Mouse (Mus musculus): ENCODE data around the gene Olfml3. TPM values are rescaled to one million over a fixed set of nuclear protein-coding genes. Genes with fewer than 3 reads are reported as not detected.
A peak's percentile ranks its signal among the peaks of the same experiment; 100 is the strongest.

Olfml3 gene
- polyA plus RNA-seq, 2 experiments = 52.0 to 82.5 TPM

DNA sequence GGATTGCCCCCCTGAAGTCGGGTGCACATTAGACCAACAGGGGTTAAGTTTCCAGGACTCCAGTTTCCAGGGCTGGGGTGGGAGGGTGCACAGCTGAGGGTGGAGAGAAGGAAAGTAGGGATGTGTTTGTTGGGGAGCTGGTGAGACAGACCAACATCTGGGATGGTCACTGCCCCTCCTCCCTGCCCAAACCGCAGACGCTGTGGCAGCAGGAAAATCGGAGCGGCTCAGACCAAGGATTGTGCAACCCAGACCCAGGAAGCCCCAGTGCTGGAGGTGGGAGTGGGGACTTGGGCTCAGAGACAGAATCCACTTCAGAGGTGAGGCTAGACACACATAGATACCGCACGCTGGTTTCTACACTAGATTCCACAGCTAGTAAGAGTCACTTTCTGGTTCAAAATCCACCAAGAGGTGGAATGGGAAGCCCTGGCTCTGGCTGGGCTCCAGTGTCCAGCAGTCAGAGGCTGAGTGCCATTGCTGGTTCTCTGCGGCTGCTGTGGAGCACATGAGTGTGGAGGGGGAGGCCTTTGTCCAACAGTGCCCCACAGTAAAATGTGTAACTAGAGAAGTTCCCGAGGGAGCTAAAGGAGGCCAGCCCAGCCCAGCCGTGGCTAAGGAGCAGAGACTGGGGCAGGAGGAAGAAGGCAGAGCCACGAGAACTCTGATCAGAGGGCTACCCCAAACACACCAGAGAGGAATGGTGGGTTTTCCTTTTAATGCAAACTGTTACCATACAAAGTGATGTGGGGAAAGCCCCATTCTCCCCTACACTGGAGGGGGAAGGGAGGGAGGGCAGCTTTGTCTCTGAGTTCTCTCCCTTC is 2.9 kb downstream of the Olfml3 start:
- peak overlapping the region; percentile 44 for H3K9ac ChIP-seq (ENCODE audit: low read depth, low read length, severe bottlenecking)
- H3K27ac ChIP-seq (replicated peaks; ENCODE audit: low read depth, low read length) = peak overlapping the region; percentile 94
- H3K36me3 ChIP-seq (ENCODE audit: control insufficient read depth, insufficient read depth, low read length) = peaks cover 7% of the 10 kb centered on the region; the same call in 1 of the 2 replicates
- WGBS = 8% methylated on average over 11 of the region's 11 CpGs
- ATAC-seq (ENCODE audit: low FRiP score, low read depth) (peak; percentile 20; the same call in 1 of the 2 replicates), DNase-seq (ENCODE audit: low spot score) (peak; percentile 65)
- peak overlapping the region; percentile 49 for H3K4me3 ChIP-seq (replicated peaks; ENCODE audit: low read length)
- H3K4me1 ChIP-seq (ENCODE audit: control insufficient read depth, insufficient read depth, low read length) = peaks cover 54% of the 10 kb centered on the region
- H3K9me3 ChIP-seq (ENCODE audit: control insufficient read depth, low read length) = no peaks in the 10 kb centered on the region
- H3K27me3 ChIP-seq (ENCODE audit: control insufficient read depth, insufficient read depth, low read length) = no peaks in the 10 kb centered on the region
- peak overlapping the region; percentile 74 for H3K4me2 ChIP-seq (replicated peaks; ENCODE audit: low read depth, low read length, severe bottlenecking)
- TF ChIP-seq POLR2A (IDR thresholded peaks at IDR 0.05; ENCODE audit: borderline replicate concordance, extremely low read depth, insufficient read depth, insufficient read length) = no peak

DNA sequence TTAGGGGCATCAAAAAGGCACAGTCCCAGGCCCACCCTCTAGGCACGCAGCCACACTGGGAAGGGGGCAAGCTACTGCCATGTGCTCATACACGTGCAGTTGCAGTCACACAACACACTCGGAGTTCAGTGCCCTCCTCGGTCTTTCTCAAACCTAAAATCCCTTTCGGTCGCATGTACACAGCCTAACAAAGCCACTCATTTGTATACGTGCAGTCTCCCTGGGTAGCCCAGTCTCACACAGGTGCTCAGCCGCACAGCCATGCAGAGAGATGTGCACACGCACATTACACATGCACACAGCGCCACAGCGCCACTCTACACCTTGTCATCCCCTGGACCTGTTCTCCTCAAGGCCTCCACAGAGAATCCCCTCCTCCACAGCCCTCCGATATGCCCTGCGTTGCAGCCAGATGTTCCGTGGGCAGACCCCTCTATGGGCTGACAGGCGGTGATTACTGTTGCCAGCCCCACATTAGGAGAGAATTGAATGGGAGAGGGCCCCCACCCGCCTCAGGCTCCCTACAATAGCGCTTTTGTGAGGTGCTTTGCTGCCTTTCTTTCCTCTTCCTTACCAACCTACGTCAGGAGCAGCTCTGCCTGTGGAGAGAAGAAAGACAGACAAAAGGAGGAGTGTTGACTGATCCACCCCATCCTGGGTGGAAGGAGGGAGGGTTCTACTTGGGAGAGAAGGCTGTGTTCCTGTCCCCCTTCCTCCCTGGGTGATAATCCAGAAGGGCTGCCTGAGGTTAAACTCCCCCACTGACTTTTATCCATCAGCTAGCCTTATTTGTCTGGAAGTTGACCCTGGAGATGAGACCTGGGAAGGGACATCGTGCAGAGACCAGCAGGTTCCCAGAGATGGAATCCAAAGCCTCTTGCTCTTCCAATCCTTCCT is 3.8 kb downstream of the Olfml3 start:
- Histone ChIP-seq H3K4me3 (replicated peaks; ENCODE audit: low read length) (peak overlapping the region; percentile 49), H3K36me3 (ENCODE audit: control insufficient read depth, insufficient read depth, low read length) (peaks cover 7% of the 10 kb centered on the region; the same call in 1 of the 2 replicates), H3K4me2 (replicated peaks; ENCODE audit: low read depth, low read length, severe bottlenecking) (peak overlapping the region; percentile 74), H3K9ac (ENCODE audit: low read depth, low read length, severe bottlenecking) (peak overlapping the region; percentile 44), H3K9me3 (ENCODE audit: control insufficient read depth, low read length) (no peaks in the 10 kb centered on the region), H3K27ac (replicated peaks; ENCODE audit: low read depth, low read length) (peak overlapping the region; percentile 94), H3K4me1 (ENCODE audit: control insufficient read depth, insufficient read depth, low read length) (peaks cover 52% of the 10 kb centered on the region), H3K27me3 (ENCODE audit: control insufficient read depth, insufficient read depth, low read length) (no peaks in the 10 kb centered on the region)
- TF ChIP-seq POLR2A (IDR thresholded peaks at IDR 0.05; ENCODE audit: borderline replicate concordance, extremely low read depth, insufficient read depth, insufficient read length) = no peak
- peak; percentile 32 for DNase-seq (ENCODE audit: low spot score)
- WGBS = 26% methylated on average over 19 of the region's 19 CpGs
- no peak for ATAC-seq (ENCODE audit: low FRiP score, low read depth)

DNA sequence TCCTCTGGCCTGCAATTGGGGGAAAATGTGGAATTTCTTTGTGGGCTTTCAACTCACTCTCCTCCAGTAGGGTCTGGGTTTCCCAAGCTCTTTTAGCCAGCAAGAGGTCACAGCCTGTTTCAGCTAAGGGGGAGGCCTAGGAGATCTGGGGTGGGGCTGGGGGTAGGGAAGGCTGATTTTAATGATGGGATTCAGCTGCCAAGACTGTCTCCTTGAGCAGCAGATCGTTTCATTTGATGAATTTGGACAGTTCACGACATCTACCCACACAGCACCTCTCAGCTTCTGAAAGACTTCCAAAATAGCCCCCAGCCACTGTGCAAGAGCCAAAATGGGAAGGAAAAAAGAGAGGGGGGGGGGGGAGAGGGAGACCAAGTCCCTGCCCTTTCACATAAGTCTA is 4.6 kb downstream of the Olfml3 start:
- H3K27me3 ChIP-seq (ENCODE audit: control insufficient read depth, insufficient read depth, low read length) = no peaks in the 10 kb centered on the region
- H3K36me3 ChIP-seq (ENCODE audit: control insufficient read depth, insufficient read depth, low read length) = peaks cover 7% of the 10 kb centered on the region; the same call in 1 of the 2 replicates
- H3K4me3 ChIP-seq (replicated peaks; ENCODE audit: low read length) = no peak overlapping the region
- no peaks in the 10 kb centered on the region for H3K9me3 ChIP-seq (ENCODE audit: control insufficient read depth, low read length)
- H3K9ac ChIP-seq (ENCODE audit: low read depth, low read length, severe bottlenecking) = no peak overlapping the region
- WGBS = 15% methylated on average over 2 of the region's 2 CpGs
- no peak for TF ChIP-seq POLR2A (IDR thresholded peaks at IDR 0.05; ENCODE audit: borderline replicate concordance, extremely low read depth, insufficient read depth, insufficient read length)
- no peak overlapping the region for H3K4me2 ChIP-seq (replicated peaks; ENCODE audit: low read depth, low read length, severe bottlenecking)
- no peak overlapping the region for H3K27ac ChIP-seq (replicated peaks; ENCODE audit: low read depth, low read length)
- peaks cover 49% of the 10 kb centered on the region for H3K4me1 ChIP-seq (ENCODE audit: control insufficient read depth, insufficient read depth, low read length)
- peak; percentile 14 for DNase-seq (ENCODE audit: low spot score)
- no peak for ATAC-seq (ENCODE audit: low FRiP score, low read depth)

DNA sequence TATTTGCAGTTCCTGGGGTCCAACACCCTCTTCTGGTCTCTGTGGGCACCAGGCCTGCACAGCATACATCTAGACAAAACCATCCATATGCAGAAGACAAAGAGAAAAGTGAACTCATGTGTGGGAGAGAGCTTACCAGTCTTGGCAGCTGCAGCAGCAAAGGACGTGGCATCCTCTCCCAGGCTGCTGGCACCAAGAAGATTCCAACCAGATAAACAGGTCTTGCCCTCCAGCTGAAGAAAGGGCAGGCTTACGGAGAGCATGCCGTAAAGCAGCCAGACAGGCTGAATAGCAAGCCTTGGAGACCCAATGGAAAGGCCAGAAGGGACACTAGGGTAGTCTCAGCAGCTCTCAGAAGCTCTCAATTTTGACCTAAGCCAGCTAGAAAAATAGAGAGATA is 5.7 kb downstream of the Olfml3 start:
- Histone ChIP-seq H3K27ac (replicated peaks; ENCODE audit: low read depth, low read length) (no peak overlapping the region), H3K9me3 (ENCODE audit: control insufficient read depth, low read length) (no peaks in the 10 kb centered on the region), H3K27me3 (ENCODE audit: control insufficient read depth, insufficient read depth, low read length) (no peaks in the 10 kb centered on the region), H3K4me3 (replicated peaks; ENCODE audit: low read length) (no peak overlapping the region), H3K9ac (ENCODE audit: low read depth, low read length, severe bottlenecking) (no peak overlapping the region), H3K4me2 (replicated peaks; ENCODE audit: low read depth, low read length, severe bottlenecking) (no peak overlapping the region), H3K36me3 (ENCODE audit: control insufficient read depth, insufficient read depth, low read length) (peaks cover 7% of the 10 kb centered on the region; the same call in 1 of the 2 replicates), H3K4me1 (ENCODE audit: control insufficient read depth, insufficient read depth, low read length) (peaks cover 45% of the 10 kb centered on the region)
- DNase-seq (ENCODE audit: low spot score) (no peak), ATAC-seq (ENCODE audit: low FRiP score, low read depth) (no peak)
- no peak for TF ChIP-seq POLR2A (IDR thresholded peaks at IDR 0.05; ENCODE audit: borderline replicate concordance, extremely low read depth, insufficient read depth, insufficient read length)
- WGBS = 90% methylated on average over 3 of the region's 3 CpGs

DNA sequence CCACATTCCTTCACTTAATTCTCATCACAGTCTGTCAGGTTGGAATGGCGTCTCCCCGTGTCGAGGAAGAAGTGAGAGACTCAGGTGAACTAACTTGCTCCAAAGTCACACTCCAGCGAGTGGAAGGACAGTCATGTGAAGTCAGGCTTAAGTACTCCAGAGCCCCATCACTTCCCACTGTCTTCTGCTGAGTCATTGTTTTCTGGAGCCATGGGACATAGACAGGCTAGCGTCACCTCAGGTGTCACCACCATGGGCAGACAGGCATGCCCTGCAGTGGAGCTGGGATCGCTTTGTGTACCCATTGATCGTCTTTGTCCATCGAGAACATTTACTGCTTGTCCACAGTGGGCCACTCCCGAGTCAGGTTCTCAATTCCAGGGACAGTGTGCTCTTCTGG is 8.0 kb downstream of the Olfml3 start:
- Histone ChIP-seq H3K4me2 (replicated peaks; ENCODE audit: low read depth, low read length, severe bottlenecking) (no peak overlapping the region), H3K9me3 (ENCODE audit: control insufficient read depth, low read length) (no peaks in the 10 kb centered on the region), H3K9ac (ENCODE audit: low read depth, low read length, severe bottlenecking) (no peak overlapping the region), H3K4me3 (replicated peaks; ENCODE audit: low read length) (no peak overlapping the region), H3K27ac (replicated peaks; ENCODE audit: low read depth, low read length) (no peak overlapping the region), H3K36me3 (ENCODE audit: control insufficient read depth, insufficient read depth, low read length) (no peaks in the 10 kb centered on the region), H3K4me1 (ENCODE audit: control insufficient read depth, insufficient read depth, low read length) (peaks cover 23% of the 10 kb centered on the region), H3K27me3 (ENCODE audit: control insufficient read depth, insufficient read depth, low read length) (no peaks in the 10 kb centered on the region)
- DNase-seq (ENCODE audit: low spot score) (no peak), ATAC-seq (ENCODE audit: low FRiP score, low read depth) (no peak)
- TF ChIP-seq POLR2A (IDR thresholded peaks at IDR 0.05; ENCODE audit: borderline replicate concordance, extremely low read depth, insufficient read depth, insufficient read length) = no peak
- 86% methylated on average over 9 of the region's 9 CpGs for WGBS

Measured in limb, embryonic 14.5 days (tissue).